Mouse (Mus musculus) retina, postnatal 1 day (tissue): ENCODE results near the gene Nrf1.
A peak's percentile ranks its signal among the peaks of the same experiment; 100 is the strongest.

Experiments used
- DNase-seq: peaks from one replicate; pipeline ENCODE4 v3.0.0-alpha.2; 2012

The Nrf1 gene

GRCm38 (mm10) chr6:30176496-30176895, 128.7 kb downstream of the Nrf1 start:
- DNase-seq = no peak

GRCm38 (mm10) chr6:30177305-30177704, 129.5 kb downstream of the Nrf1 start:
- no peak for DNase-seq

- DNase-seq = peak; percentile 75
Observed at GRCm38 (mm10) chr6:30178023-30178639, 130.3 kb downstream of the Nrf1 start.

- DNase-seq = no peak
Observed at GRCm38 (mm10) chr6:30179046-30179445, 131.3 kb downstream of the Nrf1 start.

- no peak for DNase-seq
Observed at GRCm38 (mm10) chr6:30180321-30180720, 132.5 kb downstream of the Nrf1 start.

GRCm38 (mm10) chr6:30182038-30182437, 134.2 kb downstream of the Nrf1 start:
- no peak for DNase-seq

GRCm38 (mm10) chr6:30183624-30184023, 135.8 kb downstream of the Nrf1 start:
- DNase-seq = no peak

- DNase-seq = no peak
Observed at GRCm38 (mm10) chr6:30195656-30196055, 147.9 kb downstream of the Nrf1 start.

- no peak for DNase-seq
Observed at GRCm38 (mm10) chr6:30196143-30196542, 148.4 kb downstream of the Nrf1 start.
